Mouse (Mus musculus) heart, postnatal 10 days (tissue): Measurements from ENCODE around the gene Dhrs1. TPM values are rescaled to one million over a fixed set of nuclear protein-coding genes. Genes with fewer than 3 reads are reported as not detected.

ENCODE experiments used
- DNase-seq, 2 experiments: peaks; one replicate each; pipeline ENCODE4 v3.0.0; 2021
- intact Hi-C: fragments of 180-260 bp; cut with DNase I; formaldehyde crosslinking; loops from one replicate; pipeline ENCODE4 v1.15.1; 2025
- total RNA-seq, 2 experiments: library from RNA; stranded (reverse); gene quantifications; 2 replicates each; pipeline ENCODE4 v1.2.3; 2021

Dhrs1 gene
- total RNA-seq, 2 experiments from 2014 or later: 54.5 to 56.6 TPM

- DNase-seq: no peak
- intact Hi-C loops: no loop called here
These were observed 17.4 kb downstream of the Dhrs1 start for GRCm38 (mm10) chr14:55727889-55728685.

DNA sequence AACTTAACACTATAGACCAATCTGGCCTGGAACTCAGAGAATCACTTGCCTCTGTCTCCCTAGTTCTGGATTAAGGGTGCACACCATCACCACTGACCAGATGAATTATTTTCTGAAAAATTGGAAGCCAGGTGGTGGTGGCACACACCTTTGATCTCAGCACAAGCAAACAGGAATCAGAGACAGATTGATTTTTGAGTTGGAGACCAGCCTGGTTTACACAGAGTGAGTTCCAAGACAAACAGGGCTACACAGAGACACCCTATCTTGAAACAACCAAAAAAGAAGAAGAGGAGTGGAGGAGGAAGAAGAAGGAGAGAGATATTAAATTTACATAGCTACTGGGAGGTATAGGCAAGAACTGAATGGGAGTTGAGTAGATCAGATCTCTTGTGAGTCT lies 19.2 kb downstream of the Dhrs1 start:
- DNase-seq: no peak
- intact Hi-C loops: no loop called here

- intact Hi-C loops: no loop called here
- DNase-seq: peak; percentile 50 to 51
These were observed 21.0 kb downstream of the Dhrs1 start for GRCm38 (mm10) chr14:55724411-55724871.

GRCm38 (mm10) chr14:55723433-55723832 lies 22.1 kb downstream of the Dhrs1 start:
- intact Hi-C loops: loop anchor here (2.0 kb wide), 1 partner anchor 19 kb away; no protein-coding TSS in a partner anchor
- no peak for DNase-seq

GRCm38 (mm10) chr14:55722438-55722945 lies 23.0 kb downstream of the Dhrs1 start:
- no peak for DNase-seq
- intact Hi-C loops: loop anchor here (2.0 kb wide), 1 partner anchor 20 kb away; no protein-coding TSS in a partner anchor

DNA sequence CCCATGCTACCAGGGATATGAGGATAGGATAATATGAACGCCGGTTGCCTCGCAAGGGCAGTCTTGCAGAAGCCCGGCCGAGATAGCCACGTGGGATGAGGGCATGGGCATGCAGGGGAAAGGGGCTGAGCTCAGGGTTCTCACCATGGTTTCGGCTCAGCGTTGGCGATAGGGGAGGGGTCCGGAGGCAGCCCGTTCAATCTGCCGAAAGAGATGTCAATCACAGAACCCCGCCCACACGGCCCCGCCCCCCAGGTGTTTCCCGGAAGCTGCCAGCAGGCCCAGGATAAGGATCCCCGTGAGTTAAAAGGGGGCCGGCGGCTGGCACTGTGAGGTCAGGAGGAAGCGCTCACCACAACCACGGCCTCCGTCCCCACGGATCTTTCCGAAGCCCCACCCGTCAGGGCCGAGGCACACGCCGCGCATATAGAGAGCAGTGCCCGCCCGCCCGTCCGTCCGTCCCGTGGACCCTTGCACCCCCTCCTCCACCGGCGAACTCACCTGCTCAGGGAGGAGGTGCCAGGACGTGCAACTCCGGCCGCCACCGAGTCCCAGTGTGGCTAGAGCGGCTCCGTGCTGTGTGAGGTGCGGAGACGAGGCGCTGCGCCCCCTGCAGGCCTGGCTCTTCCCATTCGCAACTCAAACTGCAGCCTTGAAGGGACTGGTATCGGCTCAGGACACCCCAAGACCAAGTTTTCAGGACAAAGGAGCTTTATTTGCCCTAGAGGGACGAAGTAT lies 23.6 kb downstream of the Dhrs1 start, which contains the start of gene Rabggta:
Gene Rabggta (minus strand): TSS at position 564 of the 738 bp plus-strand sequence.
- intact Hi-C loops: loop anchor here (2.0 kb wide), 2 partner anchors 21 to 39 kb away; no protein-coding TSS in a partner anchor
- DNase-seq: peak; percentile 92 to 95

GRCm38 (mm10) chr14:55721076-55721475 lies 24.4 kb downstream of the Dhrs1 start:
- intact Hi-C loops: loop anchor here (2.0 kb wide), 1 partner anchor 38 kb away; no protein-coding TSS in a partner anchor
- DNase-seq: no peak

DNA sequence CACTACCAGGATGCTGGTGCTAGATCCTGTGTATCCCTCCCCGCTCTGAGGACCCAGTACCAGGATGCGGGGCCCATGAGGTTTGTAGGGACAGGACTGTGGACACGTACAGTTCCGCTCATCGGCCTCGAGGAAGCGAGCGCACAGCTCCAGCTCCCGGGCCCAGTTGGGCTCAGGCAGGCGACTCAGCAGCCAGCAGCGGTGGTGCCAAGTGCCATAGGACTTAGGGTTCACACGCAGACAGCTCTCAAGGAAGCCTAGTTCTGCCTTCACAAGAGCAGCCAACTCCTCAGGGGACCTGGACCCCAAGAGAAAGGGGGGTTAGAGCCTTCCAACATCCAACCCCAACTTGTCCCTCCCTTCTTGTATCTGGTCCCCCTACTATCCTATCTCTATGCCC lies 24.8 kb downstream of the Dhrs1 start:
- DNase-seq: no peak
- intact Hi-C loops: loop anchor here (2.0 kb wide), 1 partner anchor 38 kb away; no protein-coding TSS in a partner anchor

DNA sequence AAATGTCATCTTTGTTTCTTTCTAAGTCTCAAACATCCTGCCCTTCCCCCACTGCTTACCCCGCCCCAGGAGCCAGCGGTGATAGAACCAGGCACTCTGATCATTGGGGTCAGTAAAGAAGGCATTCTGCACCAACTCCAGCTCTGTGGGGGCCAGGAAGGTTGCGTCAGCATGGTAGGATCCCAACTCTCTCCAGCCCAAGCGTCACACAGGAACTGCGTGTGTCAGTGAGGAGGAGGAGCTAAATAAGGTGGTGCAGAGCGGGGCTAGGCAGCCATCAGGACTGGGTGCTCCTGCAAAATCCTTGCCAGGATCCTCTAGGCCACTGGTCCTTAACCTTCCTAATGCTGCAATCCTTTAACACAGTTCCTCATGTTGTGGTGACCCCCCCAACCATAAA lies 25.8 kb downstream of the Dhrs1 start:
- intact Hi-C loops: loop anchor here (2.0 kb wide), 1 partner anchor 37 kb away; no protein-coding TSS in a partner anchor

GRCm38 (mm10) chr14:55716884-55717283 lies 28.6 kb downstream of the Dhrs1 start:
- DNase-seq: no peak

More for the DNA sequence above, 25.8 kb downstream of the Dhrs1 start:
- DNase-seq: no peak

GRCm38 (mm10) chr14:55716271-55716670 lies 29.2 kb downstream of the Dhrs1 start:
- DNase-seq: no peak
- intact Hi-C loops: no loop called here

More at GRCm38 (mm10) chr14:55716884-55717283, 28.6 kb downstream of the Dhrs1 start:
- intact Hi-C loops: no loop called here

GRCm38 (mm10) chr14:55714893-55715292 lies 30.6 kb downstream of the Dhrs1 start:
- DNase-seq: no peak
- intact Hi-C loops: no loop called here

DNA sequence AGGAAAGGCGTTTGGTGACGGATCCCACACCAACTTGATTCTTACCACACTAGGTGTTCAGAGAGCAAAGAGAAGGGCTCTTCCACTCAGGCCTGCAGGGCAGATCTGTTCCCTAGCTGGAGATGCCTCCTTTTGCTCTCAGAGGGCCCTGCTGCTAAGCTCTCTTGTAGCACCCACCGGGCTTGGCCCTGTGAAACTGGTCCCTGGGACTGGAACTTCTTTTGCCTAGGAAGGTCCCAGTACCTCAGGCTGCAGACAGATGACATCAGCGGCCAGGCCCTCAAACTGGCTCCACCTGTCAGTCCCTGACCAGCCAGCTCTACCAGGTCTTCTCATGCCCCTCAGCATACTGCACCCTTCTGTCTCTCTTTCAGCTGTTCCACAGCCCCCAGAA lies 31.8 kb downstream of the Dhrs1 start, which contains the start of gene Tgm1:
Gene Tgm1 (minus strand): TSS at position 198 of the 394 bp plus-strand sequence.
- no peak for DNase-seq
- intact Hi-C loops: no loop called here

DNA sequence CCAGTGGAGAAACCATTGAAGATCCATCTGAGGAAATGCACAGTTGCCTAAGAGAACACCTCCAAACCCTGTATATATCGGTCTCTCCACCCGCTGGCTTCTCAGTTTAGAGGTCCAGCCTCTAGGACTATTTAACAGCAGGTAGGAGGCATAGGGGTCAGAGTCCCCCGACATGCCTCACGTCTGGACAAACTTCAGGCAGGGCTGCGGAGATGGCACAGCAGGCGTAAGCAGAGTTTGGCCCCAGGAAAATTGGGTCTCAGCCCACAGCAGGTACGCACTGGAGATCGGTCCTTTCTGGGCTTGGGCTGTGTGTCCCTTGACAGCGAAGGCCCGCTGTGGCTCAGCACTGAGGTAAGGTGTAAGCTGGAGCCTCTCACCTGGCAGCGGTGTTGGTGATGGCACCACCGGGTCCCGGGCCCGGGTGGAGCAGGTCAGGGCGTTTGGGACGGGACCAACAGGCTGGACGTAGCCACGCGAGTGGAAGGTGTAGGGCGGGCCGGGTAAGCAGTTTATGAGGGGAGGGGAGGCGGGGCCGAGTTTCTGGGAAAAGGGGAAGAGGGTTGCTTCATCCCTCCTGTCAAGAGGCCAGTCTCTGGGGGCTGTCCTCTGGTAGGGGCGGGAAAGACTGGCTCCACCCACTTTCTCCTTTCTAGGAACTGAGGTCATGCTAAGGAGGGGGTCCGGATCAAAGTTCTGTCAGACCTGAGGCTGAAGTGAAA lies 32.3 kb downstream of the Dhrs1 start:
- intact Hi-C loops: no loop called here
- peak; percentile 31 to 41 for DNase-seq

- intact Hi-C loops: no loop called here
These were observed 33.7 kb downstream of the Dhrs1 start for GRCm38 (mm10) chr14:55711786-55712185.

GRCm38 (mm10) chr14:55709509-55709908 lies 36.0 kb downstream of the Dhrs1 start:
- intact Hi-C loops: no loop called here
- no peak for DNase-seq

More at GRCm38 (mm10) chr14:55711786-55712185, 33.7 kb downstream of the Dhrs1 start:
- DNase-seq: no peak

GRCm38 (mm10) chr14:55707397-55707796 lies 38.1 kb downstream of the Dhrs1 start:
- intact Hi-C loops: no loop called here
- DNase-seq: no peak

GRCm38 (mm10) chr14:55706051-55706600 lies 39.4 kb downstream of the Dhrs1 start:
- DNase-seq: no peak
- intact Hi-C loops: no loop called here

GRCm38 (mm10) chr14:55702761-55703160 lies 42.7 kb downstream of the Dhrs1 start:
- intact Hi-C loops: no loop called here

DNA sequence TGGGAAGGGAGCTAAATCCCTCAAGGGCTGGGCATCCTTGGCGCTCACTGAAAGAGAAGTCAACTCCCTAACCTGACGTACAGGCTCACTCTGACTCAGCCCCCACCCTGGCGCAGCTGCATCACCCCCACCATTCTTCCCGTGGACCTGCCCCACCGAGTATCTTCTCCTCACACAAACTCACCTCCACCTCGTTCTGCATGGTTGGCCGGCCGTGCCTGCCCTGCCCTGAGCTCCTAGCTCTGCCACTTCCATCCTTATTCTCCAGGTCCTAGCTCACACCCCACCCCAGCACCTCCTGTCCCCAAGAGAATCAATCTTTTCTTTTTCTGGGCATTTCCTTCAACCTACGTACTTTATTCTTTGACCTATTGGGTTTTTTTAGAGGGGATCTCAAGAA lies 44.4 kb downstream of the Dhrs1 start:
- intact Hi-C loops: no loop called here

More at GRCm38 (mm10) chr14:55702761-55703160, 42.7 kb downstream of the Dhrs1 start:
- DNase-seq: no peak

More for the DNA sequence above, 44.4 kb downstream of the Dhrs1 start:
- no peak for DNase-seq
